Mouse (Mus musculus) bone marrow, adult 2 months (tissue): Measurements from ENCODE around the gene Rnf185.

Source experiments
- CTCF ChIP-seq: fragments of 200-500 bp; IDR thresholded peaks from 2 replicates; pipeline ENCODE4 v1.5.1; 2011; ENCODE audit warnings: low read length, control low read depth; ENCODE audit not compliant: control insufficient read depth, insufficient read depth
- POLR2A ChIP-seq: fragments of 200-500 bp; IDR thresholded peaks from 2 replicates; pipeline ENCODE4 v1.6.1; 2011; ENCODE audit warnings: low read depth, mild to moderate bottlenecking, control low read depth, low read length, borderline replicate concordance; ENCODE audit not compliant: control insufficient read depth

GRCm38 (mm10) chr11:3431976-3432603 lies 20.1 kb downstream of the Rnf185 start:
- TF ChIP-seq POLR2A (no peak), CTCF (no peak)
